Mouse (Mus musculus) ES-Bruce4 (cell line): ENCODE measurements around the gene Ube2cbp.

Source experiments
- CTCF ChIP-seq: IDR thresholded peaks from one replicate; pipeline ENCODE4 v1.8.1; 2011; ENCODE audit warnings: low read depth, low read length
- EP300 ChIP-seq: IDR thresholded peaks from 2 replicates; pipeline ENCODE4 v1.6.1; 2011; ENCODE audit warnings: low read depth, low read length; ENCODE audit not compliant: insufficient read depth
- POLR2A ChIP-seq: IDR thresholded peaks from one replicate; pipeline ENCODE4 v1.8.1; 2011; ENCODE audit warnings: low read length; ENCODE audit not compliant: insufficient read depth

- no peak for TF ChIP-seq EP300
- TF ChIP-seq CTCF: no peak
- TF ChIP-seq POLR2A: no peak
These were observed 167.8 kb downstream of the Ube2cbp start for GRCm38 (mm10) chr9:86296683-86297638.
